Comparison of ENCODE assay signal across 8 mouse cellular contexts in genomic region chr7:25241062-25241461, GRCm38 (mm10). TPM values are rescaled to one million over a fixed set of nuclear protein-coding genes. Genes with fewer than 3 reads are reported as not detected.
A peak's percentile ranks its signal among the peaks of the same experiment; 100 is the strongest.
DNase-seq lines count a peak whose midpoint lies in the region; ATAC-seq and TF ChIP-seq lines count a peak whose summit lies in the region.

No protein-coding gene starts in this region.

- H3K27ac ChIP-seq in hindbrain, embryonic 10.5 days: no peak overlapping the region
- H3K27ac ChIP-seq in hindbrain, embryonic 14.5 days: no peak overlapping the region
- H3K27ac ChIP-seq in forebrain, postnatal 0 days (ENCODE audit: low read depth, low read length): peak overlapping the region; percentile 50; the same call in 1 of the 2 replicates
- H3K27ac ChIP-seq in limb, embryonic 10.5 days: no peak overlapping the region

- H3K27me3 ChIP-seq in hindbrain, embryonic 10.5 days (ENCODE audit: insufficient read depth, poor library complexity, severe bottlenecking): no peaks in the 10 kb centered on the region
- H3K27me3 ChIP-seq in hindbrain, embryonic 14.5 days (ENCODE audit: control insufficient read depth, insufficient read depth, low read length): no peaks in the 10 kb centered on the region
- H3K27me3 ChIP-seq in forebrain, postnatal 0 days (ENCODE audit: insufficient read depth, low read length): no peaks in the 10 kb centered on the region
- no peaks in the 10 kb centered on the region for H3K27me3 ChIP-seq in limb, embryonic 10.5 days (ENCODE audit: low read depth, poor library complexity, severe bottlenecking)

- peaks cover 39% of the 10 kb centered on the region for H3K36me3 ChIP-seq in hindbrain, embryonic 10.5 days
- H3K36me3 ChIP-seq in hindbrain, embryonic 14.5 days (replicated peaks; ENCODE audit: control insufficient read depth, insufficient read depth): no peaks in the 10 kb centered on the region; the same call in 1 of the 2 replicates
- peaks cover 11% of the 10 kb centered on the region; the same call in 1 of the 2 replicates for H3K36me3 ChIP-seq in forebrain, postnatal 0 days (ENCODE audit: insufficient read depth)
- peaks cover 54% of the 10 kb centered on the region for H3K36me3 ChIP-seq in limb, embryonic 10.5 days

- WGBS in hindbrain, embryonic 10.5 days: 28% methylated on average over 2 of the region's 2 CpGs
- 30% methylated on average over 2 of the region's 2 CpGs for WGBS in hindbrain, embryonic 14.5 days
- WGBS in forebrain, postnatal 0 days: 31% methylated on average over 2 of the region's 2 CpGs
- WGBS in limb, embryonic 10.5 days: 27% methylated on average over 2 of the region's 2 CpGs

- no peak overlapping the region for H3K4me2 ChIP-seq in hindbrain, embryonic 14.5 days (replicated peaks)
- H3K4me2 ChIP-seq in forebrain, postnatal 0 days (ENCODE audit: low read depth): no peak overlapping the region

- no peak overlapping the region for H3K4me3 ChIP-seq in hindbrain, embryonic 10.5 days
- no peak overlapping the region for H3K4me3 ChIP-seq in hindbrain, embryonic 14.5 days (replicated peaks; ENCODE audit: low read length)
- no peak overlapping the region for H3K4me3 ChIP-seq in forebrain, postnatal 0 days (ENCODE audit: low read depth, low read length)
- peak overlapping the region; percentile 14; the same call in 1 of the 2 replicates for H3K4me3 ChIP-seq in limb, embryonic 10.5 days

- no peak overlapping the region for H3K9ac ChIP-seq in hindbrain, embryonic 14.5 days
- 0 out of 2 replicates have a peak overlapping the region, but pooled peaks have one; percentile 18 for H3K9ac ChIP-seq in forebrain, postnatal 0 days

- peak; percentile 38 for DNase-seq in hindbrain, embryonic 10.5 days (ENCODE audit: low spot score)
- no peak for DNase-seq in hindbrain, embryonic 14.5 days (ENCODE audit: low spot score)
- peak; percentile 79 for DNase-seq in Muller cell, postnatal 12 days (ENCODE audit: inconsistent ontology term)
- DNase-seq in forebrain, postnatal 0 days: peak; percentile 81
- peak; percentile 54 to 56 for DNase-seq in heart, postnatal 36 days
- peak; percentile 55 for DNase-seq in limb, embryonic 10.5 days (ENCODE audit: low spot score)
- DNase-seq in retina, postnatal 7 days (ENCODE audit: low read depth, low spot score): peak; percentile 54

- peaks cover 50% of the 10 kb centered on the region for H3K4me1 ChIP-seq in hindbrain, embryonic 10.5 days (replicated peaks)
- H3K4me1 ChIP-seq in hindbrain, embryonic 14.5 days (replicated peaks; ENCODE audit: control insufficient read depth, insufficient read depth, low read length): peaks cover 14% of the 10 kb centered on the region
- peaks cover 14% of the 10 kb centered on the region for H3K4me1 ChIP-seq in forebrain, postnatal 0 days (ENCODE audit: insufficient read depth)
- peaks cover 47% of the 10 kb centered on the region for H3K4me1 ChIP-seq in limb, embryonic 10.5 days

- H3K9me3 ChIP-seq in hindbrain, embryonic 10.5 days: no peaks in the 10 kb centered on the region
- H3K9me3 ChIP-seq in hindbrain, embryonic 14.5 days (ENCODE audit: control insufficient read depth, low read length): no peaks in the 10 kb centered on the region
- no peaks in the 10 kb centered on the region for H3K9me3 ChIP-seq in forebrain, postnatal 0 days (ENCODE audit: low read length)
- no peaks in the 10 kb centered on the region for H3K9me3 ChIP-seq in limb, embryonic 10.5 days (replicated peaks)

- no peak for ATAC-seq in hindbrain, embryonic 14.5 days (ENCODE audit: low FRiP score)
- no peak for ATAC-seq in forebrain, postnatal 0 days
- ATAC-seq in megakaryocyte-erythroid progenitor cell, adult 5-6 weeks (replicated peaks; ENCODE audit: low FRiP score, low TSS enrichment, poor library complexity, severe bottlenecking): no peak

- intact Hi-C loops in heart, postnatal 36 days (cut with DNase I): loop anchor here (1.0 to 5.0 kb wide), 3 partner anchors 37 to 141 kb away; no protein-coding TSS in a partner anchor

- TF ChIP-seq CTCF in forebrain, postnatal 0 days (IDR thresholded peaks at IDR 0.05; ENCODE audit: low read depth): peak; percentile 84

RNA-seq across cellular contexts. Expression of gene Gsk3a, which starts 3.4 kb away (rescaled TPM):
- 11.6 and 12.5 TPM in 2 replicates for polyA plus RNA-seq in hindbrain, embryonic 10.5 days (2016; fragmentation: Nextera tagmentation; extraction: Ambion mirVana)
- 23.4 and 24.1 TPM in 2 replicates for polyA plus RNA-seq in hindbrain, embryonic 14.5 days (2014; fragmentation: Nextera tagmentation; extraction: Ambion mirVana)
- total RNA-seq in forebrain, postnatal 0 days (2014; rRNA removed): 150 and 154 TPM in 2 replicates
- 21.0 and 21.5 TPM in 2 replicates for polyA plus RNA-seq in forebrain, postnatal 0 days (2015; fragmentation: Nextera tagmentation; extraction: Ambion mirVana)
- 10 to 100 TPM; 67.5 to 69.2 TPM for total RNA-seq in heart, postnatal 36 days (2021)
- polyA plus RNA-seq in limb, embryonic 10.5 days (2016; fragmentation: Nextera tagmentation; extraction: Ambion mirVana): 11.7 and 12.0 TPM in 2 replicates
- total RNA-seq in megakaryocyte-erythroid progenitor cell, adult 5-6 weeks (2014; fragmentation: Nextera tagmentation): 97.9 and 123 TPM in 2 replicates
- 49.1 and 74.7 TPM in 2 replicates for total RNA-seq in megakaryocyte-erythroid progenitor cell, adult 5-6 weeks (2017)

RNA-seq across cellular contexts. Expression of gene Erf, which starts 9.5 kb away (rescaled TPM):
- 8.0 and 8.6 TPM in 2 replicates for polyA plus RNA-seq in hindbrain, embryonic 10.5 days (2016; fragmentation: Nextera tagmentation; extraction: Ambion mirVana)
- 5.7 and 6.7 TPM in 2 replicates for polyA plus RNA-seq in hindbrain, embryonic 14.5 days (2014; fragmentation: Nextera tagmentation; extraction: Ambion mirVana)
- total RNA-seq in forebrain, postnatal 0 days (2014; rRNA removed): 11.8 and 16.5 TPM in 2 replicates
- 3.7 and 4.5 TPM in 2 replicates for polyA plus RNA-seq in forebrain, postnatal 0 days (2015; fragmentation: Nextera tagmentation; extraction: Ambion mirVana)
- total RNA-seq in heart, postnatal 36 days (2021): 10 to 100 TPM; 22.3 to 26.2 TPM
- polyA plus RNA-seq in limb, embryonic 10.5 days (2016; fragmentation: Nextera tagmentation; extraction: Ambion mirVana): 14.2 and 16.6 TPM in 2 replicates
- total RNA-seq in megakaryocyte-erythroid progenitor cell, adult 5-6 weeks (2014; fragmentation: Nextera tagmentation): 8.7 and 18.9 TPM in 2 replicates
- 6.2 and 8.6 TPM in 2 replicates for total RNA-seq in megakaryocyte-erythroid progenitor cell, adult 5-6 weeks (2017)

RNA-seq across cellular contexts. Expression of gene Zfp526, which starts 19.8 kb away (rescaled TPM):
- polyA plus RNA-seq in hindbrain, embryonic 10.5 days (2016; fragmentation: Nextera tagmentation; extraction: Ambion mirVana): 2.5 and 3.0 TPM in 2 replicates
- polyA plus RNA-seq in hindbrain, embryonic 14.5 days (2014; fragmentation: Nextera tagmentation; extraction: Ambion mirVana): 2.4 and 2.5 TPM in 2 replicates
- 5.0 and 8.3 TPM in 2 replicates for total RNA-seq in forebrain, postnatal 0 days (2014; rRNA removed)
- polyA plus RNA-seq in forebrain, postnatal 0 days (2015; fragmentation: Nextera tagmentation; extraction: Ambion mirVana): 0.59 and 0.98 TPM in 2 replicates
- total RNA-seq in heart, postnatal 36 days (2021): 1 to 10 TPM; 8.9 to 10.0 TPM
- polyA plus RNA-seq in limb, embryonic 10.5 days (2016; fragmentation: Nextera tagmentation; extraction: Ambion mirVana): 3.1 and 3.3 TPM in 2 replicates
- 18.8 and 20.3 TPM in 2 replicates for total RNA-seq in megakaryocyte-erythroid progenitor cell, adult 5-6 weeks (2014; fragmentation: Nextera tagmentation)
- 10.1 and 12.5 TPM in 2 replicates for total RNA-seq in megakaryocyte-erythroid progenitor cell, adult 5-6 weeks (2017)

RNA-seq across cellular contexts. Expression of gene Dedd2, which starts 20.6 kb away (rescaled TPM):
- 10.2 and 11.2 TPM in 2 replicates for polyA plus RNA-seq in hindbrain, embryonic 10.5 days (2016; fragmentation: Nextera tagmentation; extraction: Ambion mirVana)
- 13.8 and 14.9 TPM in 2 replicates for polyA plus RNA-seq in hindbrain, embryonic 14.5 days (2014; fragmentation: Nextera tagmentation; extraction: Ambion mirVana)
- total RNA-seq in forebrain, postnatal 0 days (2014; rRNA removed): 23.4 and 25.3 TPM in 2 replicates
- polyA plus RNA-seq in forebrain, postnatal 0 days (2015; fragmentation: Nextera tagmentation; extraction: Ambion mirVana): 14.9 and 17.3 TPM in 2 replicates
- 10 to 100 TPM; 17.3 to 22.2 TPM for total RNA-seq in heart, postnatal 36 days (2021)
- polyA plus RNA-seq in limb, embryonic 10.5 days (2016; fragmentation: Nextera tagmentation; extraction: Ambion mirVana): 10.5 and 11.5 TPM in 2 replicates
- total RNA-seq in megakaryocyte-erythroid progenitor cell, adult 5-6 weeks (2014; fragmentation: Nextera tagmentation): 16.0 and 24.9 TPM in 2 replicates
- 13.5 and 15.2 TPM in 2 replicates for total RNA-seq in megakaryocyte-erythroid progenitor cell, adult 5-6 weeks (2017)

RNA-seq across cellular contexts. Expression of gene Cic, which starts 26.4 kb away (rescaled TPM):
- polyA plus RNA-seq in hindbrain, embryonic 10.5 days (2016; fragmentation: Nextera tagmentation; extraction: Ambion mirVana): 23.2 and 23.5 TPM in 2 replicates
- polyA plus RNA-seq in hindbrain, embryonic 14.5 days (2014; fragmentation: Nextera tagmentation; extraction: Ambion mirVana): 42.5 and 47.5 TPM in 2 replicates
- 119 and 121 TPM in 2 replicates for total RNA-seq in forebrain, postnatal 0 days (2014; rRNA removed)
- 25.4 and 31.3 TPM in 2 replicates for polyA plus RNA-seq in forebrain, postnatal 0 days (2015; fragmentation: Nextera tagmentation; extraction: Ambion mirVana)
- total RNA-seq in heart, postnatal 36 days (2021): 10 to 100 TPM; 63.7 to 68.7 TPM
- polyA plus RNA-seq in limb, embryonic 10.5 days (2016; fragmentation: Nextera tagmentation; extraction: Ambion mirVana): 21.4 and 25.2 TPM in 2 replicates
- 125 and 134 TPM in 2 replicates for total RNA-seq in megakaryocyte-erythroid progenitor cell, adult 5-6 weeks (2014; fragmentation: Nextera tagmentation)
- total RNA-seq in megakaryocyte-erythroid progenitor cell, adult 5-6 weeks (2017): 20.5 and 40.0 TPM in 2 replicates
